Mouse (Mus musculus) lung, postnatal 4 days (tissue): Measurements from ENCODE around the gene Tecta.

ENCODE experiments used
- DNase-seq, 2 experiments: peaks; one replicate each; pipeline ENCODE4 v3.0.0; 2021

The Tecta gene

GRCm38 (mm10) chr9:42385656-42386055, 14.1 kb downstream of the Tecta start:
- DNase-seq, result no peak

DNA sequence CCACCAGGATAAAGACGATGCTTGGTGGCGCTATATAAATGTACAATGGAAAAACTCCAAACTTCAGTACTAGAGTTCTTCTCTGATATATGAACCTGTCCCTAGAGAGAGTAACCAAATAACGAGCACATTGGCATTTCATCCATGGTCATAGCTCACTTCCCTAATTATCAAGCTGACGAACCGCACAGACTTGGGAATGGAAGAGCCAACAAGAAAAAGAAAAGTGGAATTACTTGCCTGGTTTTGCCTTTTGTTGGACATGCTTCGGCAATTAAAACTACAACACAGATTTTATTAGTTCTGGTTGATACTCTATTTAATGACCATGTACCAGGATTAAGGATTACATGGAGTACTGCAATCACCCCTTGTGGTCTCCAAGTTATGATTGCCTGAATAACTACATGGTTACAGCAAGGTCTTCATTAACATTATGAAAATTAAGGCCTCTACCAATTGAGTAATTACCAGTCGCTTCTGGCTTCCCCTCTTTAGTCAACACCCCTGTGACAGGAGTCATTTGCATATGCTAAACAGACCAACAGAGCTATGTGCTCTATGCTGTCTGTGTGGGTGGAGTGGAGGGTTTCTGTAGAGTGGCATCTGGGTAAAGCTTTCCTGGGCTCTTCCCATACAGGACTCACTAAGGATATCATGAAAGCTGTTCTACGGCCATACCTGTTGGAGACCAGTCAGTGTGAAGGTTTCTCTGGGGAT, 16.9 kb downstream of the Tecta start:
- DNase-seq, result no peak

DNA sequence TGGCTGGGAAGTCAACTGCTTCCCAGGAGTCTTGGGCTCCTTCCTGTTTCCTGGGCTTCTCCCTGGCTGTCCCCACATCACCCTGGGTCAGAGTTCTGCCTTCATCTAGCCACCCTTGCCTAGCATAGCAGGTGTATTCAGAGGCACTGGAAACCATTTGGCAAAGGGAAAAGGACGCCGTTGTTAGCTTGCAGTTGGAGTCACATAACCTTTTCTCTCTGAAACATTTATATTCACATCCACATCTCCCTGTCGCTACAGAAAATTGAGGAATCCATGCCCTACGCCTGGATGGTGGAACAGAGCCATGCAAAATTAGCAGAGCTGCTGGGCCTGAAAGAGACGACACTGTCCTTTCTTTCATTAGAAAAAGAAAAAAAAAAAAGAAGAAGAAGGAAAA, 17.7 kb downstream of the Tecta start:
- DNase-seq, result no peak

GRCm38 (mm10) chr9:42378071-42378470, 21.7 kb downstream of the Tecta start:
- no peak for DNase-seq

DNA sequence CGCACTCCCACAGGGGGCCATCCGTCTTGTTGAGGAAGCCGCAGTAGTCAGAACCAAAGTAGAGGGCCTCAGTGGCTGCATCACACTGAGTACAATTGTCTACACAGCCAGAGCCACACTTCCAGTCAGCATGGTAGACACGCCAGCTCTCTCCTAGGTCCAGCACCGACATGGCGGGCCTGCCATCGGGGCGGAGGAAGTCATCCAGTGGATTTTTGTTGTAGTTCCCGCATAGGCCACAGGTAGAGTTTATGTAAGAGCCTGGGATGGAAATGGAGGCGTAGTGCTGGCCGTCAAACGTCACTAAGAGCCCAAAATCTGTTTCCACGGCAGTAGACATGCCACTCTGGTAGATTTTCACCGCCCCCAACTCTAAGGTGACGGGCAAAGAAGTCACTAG, 22.1 kb downstream of the Tecta start:
- no peak for DNase-seq

DNA sequence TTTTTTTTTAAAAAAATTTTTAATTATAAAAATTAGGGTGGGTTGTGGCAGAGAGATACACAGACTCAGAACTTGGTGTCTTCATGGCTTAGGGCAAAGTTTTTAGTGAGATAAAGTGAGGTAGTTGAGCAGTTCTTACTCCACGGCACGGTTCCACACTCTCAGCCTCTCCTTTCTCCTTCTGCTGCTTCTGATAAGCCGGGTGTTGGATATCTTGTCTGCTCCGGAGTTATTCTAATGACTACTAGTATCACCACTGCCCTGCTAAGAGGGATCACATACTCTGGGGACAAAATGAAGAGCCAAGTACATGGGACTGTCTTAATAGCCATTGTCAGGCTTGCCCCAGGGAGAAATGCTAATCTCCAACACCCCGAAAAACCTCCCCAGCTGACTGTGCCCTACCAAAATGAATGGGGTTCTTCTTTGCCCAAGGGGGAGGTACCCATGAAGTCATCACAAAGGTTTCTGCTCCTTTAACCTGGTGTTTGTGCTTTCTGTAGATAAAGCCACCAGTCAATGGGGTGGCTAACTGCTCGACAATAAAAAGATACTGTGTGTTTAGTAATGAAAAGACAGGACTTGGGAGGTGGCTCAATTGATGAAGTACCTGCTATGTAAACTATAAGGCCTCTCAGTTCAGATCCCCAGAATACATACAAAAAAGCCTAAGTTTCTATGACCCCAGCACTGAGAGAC, 27.9 kb downstream of the Tecta start:
- no peak for DNase-seq

DNA sequence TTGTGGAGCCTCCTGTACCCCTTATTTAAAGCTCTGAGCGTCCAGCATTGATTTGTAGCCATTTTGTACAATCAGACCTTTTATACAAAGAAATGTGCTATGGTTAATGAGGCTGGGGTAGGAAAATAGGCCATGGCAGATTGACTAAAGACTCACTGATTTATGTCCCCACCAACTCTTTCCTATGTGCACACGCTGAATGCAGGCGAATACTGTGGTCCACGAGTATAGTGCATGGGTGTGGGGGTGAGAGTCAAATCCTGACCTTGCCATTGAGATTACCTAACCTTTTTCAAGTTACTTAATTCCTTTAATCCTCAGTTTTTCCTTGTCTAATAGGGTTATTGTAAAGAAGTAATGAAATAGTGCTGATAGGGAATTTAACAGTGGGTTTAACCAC, 42.1 kb downstream of the Tecta start:
- no peak for DNase-seq

- DNase-seq, result no peak
Measured at GRCm38 (mm10) chr9:42354871-42355270, 44.9 kb downstream of the Tecta start.

GRCm38 (mm10) chr9:42349791-42350190, 49.9 kb downstream of the Tecta start:
- DNase-seq, result no peak

DNA sequence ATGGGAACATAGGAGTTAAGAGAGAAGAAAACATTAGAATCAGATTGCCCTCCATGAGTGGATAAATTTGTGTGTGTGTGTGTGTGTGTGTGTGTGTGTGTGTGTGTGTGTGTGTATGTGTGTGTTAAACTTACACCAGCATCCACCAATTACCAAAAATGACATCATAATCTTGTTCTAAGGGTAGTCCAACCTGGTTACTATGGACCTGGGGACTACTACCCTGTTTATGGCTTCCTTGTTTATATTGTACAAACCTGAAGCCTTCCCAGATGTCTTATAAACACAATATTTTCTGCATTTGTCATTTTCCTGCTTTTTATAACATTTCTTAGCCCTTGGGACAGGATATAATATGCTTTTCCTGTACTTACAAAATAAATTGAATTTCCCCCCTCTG, 53.4 kb downstream of the Tecta start:
- no peak for DNase-seq

DNA sequence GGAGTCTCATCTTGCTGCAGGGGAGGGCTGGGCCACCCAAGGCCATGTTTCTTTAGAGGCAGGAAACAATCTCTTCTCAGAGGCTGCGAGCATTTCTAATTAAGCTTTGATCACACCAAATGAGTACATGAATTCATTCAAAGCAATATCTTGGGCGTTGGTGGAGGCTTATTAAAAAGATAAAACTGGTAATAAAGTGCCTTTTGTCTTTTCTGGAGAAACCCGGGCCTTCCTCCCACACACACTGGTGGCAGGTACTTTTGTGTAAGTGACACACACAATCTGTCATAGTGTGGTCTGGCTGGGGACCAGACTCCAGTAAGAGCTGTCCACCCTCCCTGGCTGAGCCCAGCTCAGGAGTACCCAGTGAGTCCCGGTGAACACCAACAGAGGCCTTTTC, 60.6 kb downstream of the Tecta start:
- DNase-seq, result no peak

DNA sequence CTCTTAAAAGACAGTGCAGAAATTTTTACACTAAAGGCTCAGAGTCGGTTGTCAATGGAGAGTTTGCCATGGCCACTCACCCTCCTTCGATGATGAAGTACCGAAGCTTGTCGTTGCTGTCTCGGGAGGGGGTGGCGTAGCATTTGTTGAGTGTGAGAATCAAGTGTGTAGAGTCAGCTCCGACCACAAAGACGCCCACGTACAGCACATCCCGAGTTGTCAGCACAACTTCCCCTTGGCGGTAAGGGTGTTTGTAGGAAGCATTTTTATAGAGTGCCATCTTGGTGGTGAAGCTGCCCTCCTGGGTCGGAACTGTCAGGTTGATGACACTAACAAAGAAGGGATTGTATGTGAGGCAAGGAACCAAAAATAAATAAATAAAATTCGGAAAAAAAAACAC, 62.7 kb downstream of the Tecta start:
- DNase-seq, result no peak

- no peak for DNase-seq
Measured at GRCm38 (mm10) chr9:42336575-42336974, 63.2 kb downstream of the Tecta start.

DNA sequence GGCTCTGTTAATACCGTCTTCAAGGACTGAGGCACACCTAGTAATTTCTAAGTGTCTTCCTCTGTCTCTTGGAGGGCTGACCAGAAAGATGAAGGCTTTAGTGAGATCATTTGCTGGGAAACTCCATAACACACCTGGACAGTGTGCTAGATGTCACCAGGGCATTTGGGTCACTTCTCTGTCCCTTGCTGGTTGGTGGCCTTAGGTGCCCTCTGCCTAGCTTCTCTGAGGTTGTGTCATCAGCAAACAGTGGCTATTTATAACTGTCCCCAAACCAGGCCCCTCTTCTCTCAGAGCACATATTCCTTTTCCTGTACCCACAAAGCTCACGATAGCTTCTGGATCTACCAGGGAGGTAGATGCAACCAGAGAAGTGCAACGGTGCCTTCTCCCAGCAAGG, 64.8 kb downstream of the Tecta start:
- DNase-seq, result no peak

- no peak for DNase-seq
Measured at GRCm38 (mm10) chr9:42332692-42333091, 67.0 kb downstream of the Tecta start.

DNA sequence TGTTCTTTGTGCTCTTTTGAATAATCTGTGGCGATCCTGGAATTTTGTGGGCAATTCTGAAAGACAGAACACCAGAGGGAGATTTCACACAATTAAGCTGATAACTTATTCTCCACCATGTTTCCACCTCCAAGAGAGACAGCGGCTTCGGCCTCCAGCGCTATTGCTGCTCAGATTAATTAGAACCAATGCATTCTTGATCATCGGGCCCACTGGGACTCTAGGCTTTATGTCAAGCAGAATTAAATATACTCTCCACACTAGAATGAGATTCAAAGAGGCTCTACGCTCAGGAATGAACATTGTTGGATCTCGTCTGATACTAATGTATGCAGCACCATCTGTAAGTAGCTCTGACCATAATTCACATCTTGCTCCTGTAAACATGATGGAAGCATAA, 68.4 kb downstream of the Tecta start:
- no peak for DNase-seq

DNA sequence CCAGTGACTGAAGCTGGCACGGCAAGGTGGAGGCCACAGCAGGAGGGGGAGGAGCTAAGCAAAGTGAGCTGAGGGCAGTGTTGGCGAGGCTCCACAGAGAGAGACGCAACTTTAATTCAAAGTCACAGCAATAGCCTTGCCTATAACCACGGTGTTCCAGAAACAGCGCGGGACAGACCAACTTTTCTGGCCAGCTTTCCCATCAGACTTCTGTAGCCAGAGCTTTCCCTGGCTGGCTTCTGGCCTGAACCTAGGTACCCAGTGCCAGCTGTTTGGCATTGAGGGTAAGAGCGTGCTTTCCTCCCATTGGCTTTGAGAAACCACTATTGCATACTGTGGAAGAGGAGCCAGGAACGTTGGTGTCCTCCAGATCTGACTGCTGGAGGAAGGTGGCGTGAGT, 70.0 kb downstream of the Tecta start:
- no peak for DNase-seq

DNA sequence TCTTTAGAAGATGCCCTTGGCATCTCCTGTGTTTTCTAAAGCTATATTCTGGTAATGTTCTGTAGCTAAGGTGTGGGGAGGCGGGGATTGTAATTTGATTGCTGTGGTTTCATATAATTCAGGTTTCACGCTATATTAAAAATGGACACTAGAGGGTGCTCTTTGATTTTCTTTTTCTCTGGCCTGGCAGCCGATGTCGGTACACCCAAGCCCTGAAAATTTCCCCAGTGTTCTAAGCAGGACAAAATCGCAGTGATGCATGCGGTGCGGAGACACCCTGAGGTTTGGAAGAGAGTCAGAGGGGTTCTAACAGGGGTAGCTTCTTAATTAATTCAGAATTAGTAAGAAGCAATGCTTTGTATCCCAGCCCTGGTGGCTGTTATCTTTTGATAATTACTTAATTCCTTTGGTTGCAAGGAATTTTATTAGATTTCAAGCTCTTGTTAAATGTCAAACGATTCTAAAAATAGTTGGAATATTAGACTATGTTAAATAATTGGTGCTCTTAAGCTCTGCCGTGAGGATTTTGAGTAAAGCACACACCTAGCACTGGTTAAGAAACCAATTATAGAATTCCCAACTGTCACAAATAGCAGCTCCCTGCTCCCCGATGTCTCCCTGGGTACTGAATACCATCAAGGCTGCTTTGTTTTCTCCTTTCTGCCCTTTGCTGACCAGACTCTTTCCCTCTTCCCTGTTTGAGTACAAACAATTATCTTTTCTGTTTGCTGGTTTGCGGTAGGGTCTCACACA, 72.9 kb downstream of the Tecta start:
- DNase-seq, result no peak

- no peak for DNase-seq
Measured at GRCm38 (mm10) chr9:42324640-42325394, 74.9 kb downstream of the Tecta start.

- no peak for DNase-seq
Measured at GRCm38 (mm10) chr9:42323238-42323637, 76.5 kb downstream of the Tecta start.

GRCm38 (mm10) chr9:42321442-42321841, 78.3 kb downstream of the Tecta start:
- DNase-seq, result no peak

GRCm38 (mm10) chr9:42320616-42321015, 79.1 kb downstream of the Tecta start:
- DNase-seq, result no peak

DNA sequence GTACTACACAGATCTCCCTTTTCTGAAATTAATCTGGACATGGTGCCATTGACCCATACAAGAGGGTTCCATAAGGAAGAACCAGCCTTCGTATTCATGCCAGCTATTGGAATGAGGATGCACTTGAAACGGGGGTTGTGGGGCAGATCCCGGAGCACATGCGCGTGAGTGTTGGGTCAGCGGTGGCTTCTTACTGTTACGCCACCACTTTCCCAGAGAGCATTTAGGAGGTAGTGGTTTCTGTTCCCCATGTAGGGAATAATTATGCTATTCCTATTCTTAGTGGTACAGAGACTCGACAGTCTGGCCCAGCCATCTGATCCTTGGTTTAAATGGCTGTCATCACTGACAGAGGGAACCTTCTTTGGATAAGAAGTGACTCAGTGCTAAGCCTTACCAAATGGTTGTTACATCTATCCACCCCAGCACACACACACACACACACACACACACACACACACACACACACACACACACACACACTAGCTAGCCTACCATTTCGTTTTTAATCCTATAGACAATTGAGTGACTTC, 81.2 kb downstream of the Tecta start:
- no peak for DNase-seq
